ENCODE assay signal across 8 mouse cellular contexts in the genomic region with DNA sequence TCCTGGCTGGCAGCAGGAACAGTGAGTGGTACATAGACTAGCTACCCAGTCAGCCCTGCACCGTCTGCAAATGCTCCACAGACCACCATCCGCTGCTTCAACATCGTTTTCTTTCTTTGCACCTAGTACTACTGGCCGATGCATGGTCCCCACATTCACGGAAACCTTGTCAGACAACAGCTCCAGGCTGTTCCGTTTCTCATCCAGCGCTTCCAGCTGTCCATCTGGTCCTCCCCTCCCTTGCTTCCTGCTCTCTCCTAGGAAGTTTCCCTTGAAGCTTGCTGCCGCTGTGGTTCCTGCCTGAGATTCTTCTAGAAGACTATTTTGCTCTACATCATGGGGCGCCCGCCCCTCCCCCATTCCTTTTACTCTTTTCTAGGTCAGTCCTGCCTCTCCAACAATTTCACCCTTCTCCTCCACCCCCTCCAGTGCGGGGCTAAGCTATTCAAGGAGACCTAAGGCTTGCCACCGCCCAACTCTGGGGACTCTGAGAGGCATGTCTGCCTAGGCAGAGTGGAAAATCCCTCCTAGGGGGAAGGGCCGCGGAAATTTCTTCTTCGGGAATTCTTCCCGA. TPM values are rescaled to one million over a fixed set of nuclear protein-coding genes. Genes with fewer than 3 reads are reported as not detected.
DNase-seq lines count a peak whose midpoint lies in the region; ATAC-seq and TF ChIP-seq lines count a peak whose summit lies in the region.

No protein-coding gene starts in this region.

- no peaks in the 10 kb centered on the region for H3K36me3 ChIP-seq in forebrain, embryonic 16.5 days (ENCODE audit: control insufficient read depth, insufficient read depth)
- H3K36me3 ChIP-seq in hindbrain, embryonic 13.5 days, result no peaks in the 10 kb centered on the region
- H3K36me3 ChIP-seq in stomach, embryonic 14.5 days (ENCODE audit: control insufficient read depth, insufficient read depth, low read length), result no peaks in the 10 kb centered on the region

- peaks cover 19% of the 10 kb centered on the region; the same call in 1 of the 2 replicates for H3K4me1 ChIP-seq in cerebellum, adult 2 months (ENCODE audit: control insufficient read depth, insufficient read depth, low read length)
- H3K4me1 ChIP-seq in forebrain, embryonic 16.5 days (replicated peaks; ENCODE audit: control insufficient read depth, insufficient read depth, low read length), result peaks cover 20% of the 10 kb centered on the region
- H3K4me1 ChIP-seq in hindbrain, embryonic 13.5 days (replicated peaks), result peaks cover 24% of the 10 kb centered on the region
- H3K4me1 ChIP-seq in stomach, embryonic 14.5 days (ENCODE audit: control insufficient read depth, insufficient read depth, low read length), result peaks cover 13% of the 10 kb centered on the region

- DNase-seq in adrenal gland, adult (ENCODE audit: inconsistent age in 2 of 2, low spot score in 1 of 2), result peak; percentile 70 to 89
- no peak for DNase-seq in adrenal gland, postnatal 4 days (ENCODE audit: low spot score in 2 of 2)
- peak; percentile 70 to 76 for DNase-seq in cerebellum, adult 2 months
- DNase-seq in layer of hippocampus, postnatal 36 days, result peak; percentile 66 to 72
- peak; percentile 83 for DNase-seq in lung, postnatal 36 days

- peak overlapping the region; percentile 46 for H3K4me3 ChIP-seq in cerebellum, adult 2 months (replicated peaks; ENCODE audit: insufficient read depth, low read depth, low read length)
- H3K4me3 ChIP-seq in forebrain, embryonic 16.5 days (replicated peaks; ENCODE audit: low read length), result peak overlapping the region; percentile 18
- H3K4me3 ChIP-seq in hindbrain, embryonic 13.5 days, result peak overlapping the region; percentile 23
- peak overlapping the region; percentile 16 for H3K4me3 ChIP-seq in stomach, embryonic 14.5 days (ENCODE audit: low read depth, low read length)

- peak; percentile 52 for ATAC-seq in forebrain, embryonic 16.5 days
- ATAC-seq in hindbrain, embryonic 13.5 days (ENCODE audit: low FRiP score), result peak; percentile 67
- peak; percentile 62 for ATAC-seq in stomach, embryonic 14.5 days (ENCODE audit: insufficient number of reproducible peaks, insufficient read depth, low FRiP score, low read depth)

- no peaks in the 10 kb centered on the region for H3K27me3 ChIP-seq in cerebellum, adult 2 months (ENCODE audit: control insufficient read depth, insufficient read depth, low read length)
- H3K27me3 ChIP-seq in forebrain, embryonic 16.5 days (replicated peaks; ENCODE audit: control insufficient read depth, insufficient read depth, low read length), result no peaks in the 10 kb centered on the region
- no peaks in the 10 kb centered on the region for H3K27me3 ChIP-seq in hindbrain, embryonic 13.5 days
- no peaks in the 10 kb centered on the region for H3K27me3 ChIP-seq in stomach, embryonic 14.5 days (ENCODE audit: control insufficient read depth, insufficient read depth, low read length)

- peak overlapping the region; percentile 51 for H3K4me2 ChIP-seq in forebrain, embryonic 16.5 days (ENCODE audit: low read length)
- peak overlapping the region; percentile 51 for H3K4me2 ChIP-seq in hindbrain, embryonic 13.5 days
- H3K4me2 ChIP-seq in stomach, embryonic 14.5 days (replicated peaks; ENCODE audit: low read depth, low read length), result peak overlapping the region; percentile 49

- H3K9me3 ChIP-seq in forebrain, embryonic 16.5 days (ENCODE audit: control insufficient read depth, low read length), result no peaks in the 10 kb centered on the region
- H3K9me3 ChIP-seq in hindbrain, embryonic 13.5 days, result no peaks in the 10 kb centered on the region
- H3K9me3 ChIP-seq in stomach, embryonic 14.5 days (ENCODE audit: control insufficient read depth, low read depth, low read length), result no peaks in the 10 kb centered on the region

- WGBS in cerebellum, adult 2 months, result under 1% methylated on average over 16 of the region's 16 CpGs
- 2% methylated on average over 16 of the region's 16 CpGs for whole genome bisulfite sequencing in forebrain, embryonic 16.5 days
- 4% methylated on average over 16 of the region's 16 CpGs for WGBS in hindbrain, embryonic 13.5 days
- 2% methylated on average over 16 of the region's 16 CpGs for WGBS in stomach, embryonic 14.5 days

- H3K27ac ChIP-seq in cerebellum, adult 2 months (ENCODE audit: insufficient read depth, low read length), result peak overlapping the region; percentile 85
- peak overlapping the region; percentile 76 for H3K27ac ChIP-seq in forebrain, embryonic 16.5 days (ENCODE audit: low read length)
- peak overlapping the region; percentile 82 for H3K27ac ChIP-seq in hindbrain, embryonic 13.5 days
- peak overlapping the region; percentile 3; the same call in 1 of the 2 replicates for H3K27ac ChIP-seq in stomach, embryonic 14.5 days (ENCODE audit: low read length)

- H3K9ac ChIP-seq in forebrain, embryonic 16.5 days (replicated peaks; ENCODE audit: low read depth, low read length), result peak overlapping the region; percentile 35
- H3K9ac ChIP-seq in hindbrain, embryonic 13.5 days, result peak overlapping the region; percentile 64
- peak overlapping the region; percentile 14; the same call in 1 of the 2 replicates for H3K9ac ChIP-seq in stomach, embryonic 14.5 days (replicated peaks; ENCODE audit: low read depth, low read length)

- no peak for TF ChIP-seq POLR2A in cerebellum, adult 2 months (IDR thresholded peaks at IDR 0.05; ENCODE audit: borderline replicate concordance, insufficient read depth, low read length)

- TF ChIP-seq CTCF in cerebellum, adult 2 months (IDR thresholded peaks at IDR 0.05; ENCODE audit: borderline replicate concordance, insufficient read depth, low read depth, low read length), result no peak

RNA-seq across cellular contexts. Expression of gene Ddit4, which starts 8.7 kb away (rescaled TPM):
- 10 to 100 TPM; 59.7 to 80.6 TPM for total RNA-seq in adrenal gland, postnatal 4 days (2021)
- 48.3 and 53.9 TPM in 2 replicates for polyA plus RNA-seq in cerebellum, adult 2 months (2012; rRNA removed)
- 75.5 and 79.6 TPM in 2 replicates for polyA plus RNA-seq in forebrain, embryonic 16.5 days (2015; fragmentation: Nextera tagmentation; extraction: Ambion mirVana)
- polyA plus RNA-seq in hindbrain, embryonic 13.5 days (2015; fragmentation: Nextera tagmentation; extraction: Ambion mirVana), result 64.8 and 69.6 TPM in 2 replicates
- total RNA-seq in layer of hippocampus, postnatal 36 days (2021), result 10 to 100 TPM; 89.5 to 96.2 TPM
- 2.5 and 3.0 TPM in 2 replicates for polyA plus RNA-seq in stomach, embryonic 14.5 days (2014; fragmentation: Nextera tagmentation; extraction: Ambion mirVana)

RNA-seq across cellular contexts. Expression of gene Ascc1, which starts 59.7 kb away (rescaled TPM):
- 10 to 100 TPM; 35.7 to 38.0 TPM for total RNA-seq in adrenal gland, postnatal 4 days (2021)
- polyA plus RNA-seq in cerebellum, adult 2 months (2012; rRNA removed), result 25.4 and 28.8 TPM in 2 replicates
- 45.1 and 50.0 TPM in 2 replicates for polyA plus RNA-seq in forebrain, embryonic 16.5 days (2015; fragmentation: Nextera tagmentation; extraction: Ambion mirVana)
- 47.1 and 47.5 TPM in 2 replicates for polyA plus RNA-seq in hindbrain, embryonic 13.5 days (2015; fragmentation: Nextera tagmentation; extraction: Ambion mirVana)
- total RNA-seq in layer of hippocampus, postnatal 36 days (2021), result 10 to 100 TPM; 14.3 to 18.1 TPM
- polyA plus RNA-seq in stomach, embryonic 14.5 days (2014; fragmentation: Nextera tagmentation; extraction: Ambion mirVana), result 44.0 and 46.6 TPM in 2 replicates

Comparison
In these comparisons a context has a peak if more than half of its experiments do, and no peak if none do; other contexts are left out.
1. DNase-seq: peak in adrenal gland, adult (2 of 2), cerebellum, adult 2 months (2 of 2), layer of hippocampus, postnatal 36 days (2 of 2) and lung, postnatal 36 days (single experiment); none in adrenal gland, postnatal 4 days (0 of 2).
2. H3K27ac ChIP-seq: peak in every context shown above with its lines; median percentile 85 in cerebellum, adult 2 months; 82 in hindbrain, embryonic 13.5 days; 76 in forebrain, embryonic 16.5 days; 3 in stomach, embryonic 14.5 days.
3. H3K9ac ChIP-seq: peak in every context shown above with its lines; median percentile 64 in hindbrain, embryonic 13.5 days; 35 in forebrain, embryonic 16.5 days; 14 in stomach, embryonic 14.5 days.
4. RNA of gene Ddit4, which starts 8.7 kb away (polyA plus RNA-seq): 75.5 to 79.6 TPM in forebrain, embryonic 16.5 days, 64.8 to 69.6 TPM in hindbrain, embryonic 13.5 days and 48.3 to 53.9 TPM in cerebellum, adult 2 months; 2.5 to 3.0 TPM in stomach, embryonic 14.5 days; every median in the first group is over 10 times any median in the second.
5. Peak in every context shown above with its lines, with median percentiles within 50 percentile points of each other: H3K4me3 ChIP-seq, ATAC-seq and H3K4me2 ChIP-seq.